Mouse (Mus musculus): Measurements from ENCODE around the gene Asb2. TPM values are rescaled to one million over a fixed set of nuclear protein-coding genes. Genes with fewer than 3 reads are reported as not detected.

Gene Asb2
- 0.73 and 0.77 TPM in 2 replicates for polyA plus RNA-seq (2015; fragmentation: Nextera tagmentation; extraction: Ambion mirVana)

- no peak for ATAC-seq
- H3K9ac ChIP-seq (replicated peaks; ENCODE audit: low read depth, low read length), result no peak within 1 kb of the TSS
These were observed at the start of gene Asb2 for GRCm38 (mm10) chr12:103355746-103356414. Gene Asb2, minus strand, starts transcription at chr12:103356001.

GRCm38 (mm10) chr12:103404131-103404530 is 48.3 kb upstream of the Asb2 start:
- Histone ChIP-seq H3K4me1 (replicated peaks; ENCODE audit: control insufficient read depth, insufficient read depth, low read length) (no peaks in the 10 kb centered on the region), H3K27me3 (replicated peaks; ENCODE audit: control insufficient read depth, insufficient read depth, low read length) (no peaks in the 10 kb centered on the region), H3K4me2 (ENCODE audit: low read length) (no peak overlapping the region), H3K27ac (ENCODE audit: low read length) (no peak overlapping the region), H3K36me3 (ENCODE audit: control insufficient read depth, insufficient read depth) (peaks cover 23% of the 10 kb centered on the region), H3K9me3 (ENCODE audit: control insufficient read depth, low read length) (no peaks in the 10 kb centered on the region), H3K9ac (replicated peaks; ENCODE audit: low read depth, low read length) (no peak overlapping the region), H3K4me3 (replicated peaks; ENCODE audit: low read length) (no peak overlapping the region)
- no peak for ATAC-seq
- WGBS, result 87% methylated on average over 18 of the region's 18 CpGs

More at GRCm38 (mm10) chr12:103355746-103356414, at the start of gene Asb2:
- Histone ChIP-seq H3K27me3 (replicated peaks; ENCODE audit: control insufficient read depth, insufficient read depth, low read length) (no peaks in the 10 kb centered on the region), H3K36me3 (ENCODE audit: control insufficient read depth, insufficient read depth) (no peaks in the 10 kb centered on the region), H3K4me2 (ENCODE audit: low read length) (no peak within 1 kb of the TSS), H3K4me1 (replicated peaks; ENCODE audit: control insufficient read depth, insufficient read depth, low read length) (no peaks in the 10 kb centered on the region), H3K9me3 (ENCODE audit: control insufficient read depth, low read length) (no peaks in the 10 kb centered on the region), H3K27ac (ENCODE audit: low read length) (no peak within 1 kb of the TSS), H3K4me3 (replicated peaks; ENCODE audit: low read length) (no peak within 1 kb of the TSS)
- WGBS, result 80% methylated on average over 14 of the region's 14 CpGs

- Histone ChIP-seq H3K9ac (replicated peaks; ENCODE audit: low read depth, low read length) (no peak overlapping the region), H3K27me3 (replicated peaks; ENCODE audit: control insufficient read depth, insufficient read depth, low read length) (no peaks in the 10 kb centered on the region), H3K4me3 (replicated peaks; ENCODE audit: low read length) (no peak overlapping the region), H3K36me3 (ENCODE audit: control insufficient read depth, insufficient read depth) (no peaks in the 10 kb centered on the region), H3K9me3 (ENCODE audit: control insufficient read depth, low read length) (no peaks in the 10 kb centered on the region), H3K4me2 (ENCODE audit: low read length) (no peak overlapping the region), H3K4me1 (replicated peaks; ENCODE audit: control insufficient read depth, insufficient read depth, low read length) (no peaks in the 10 kb centered on the region), H3K27ac (ENCODE audit: low read length) (no peak overlapping the region)
- WGBS, result 90% methylated on average over 7 of the region's 7 CpGs
- no peak for ATAC-seq
These were observed 41.0 kb upstream of the Asb2 start for GRCm38 (mm10) chr12:103396751-103397150.

GRCm38 (mm10) chr12:103395486-103396275 is 39.9 kb upstream of the Asb2 start:
- H3K9me3 ChIP-seq (ENCODE audit: control insufficient read depth, low read length), result no peaks in the 10 kb centered on the region
- WGBS, result 79% methylated on average over 12 of the region's 12 CpGs
- H3K4me1 ChIP-seq (replicated peaks; ENCODE audit: control insufficient read depth, insufficient read depth, low read length), result no peaks in the 10 kb centered on the region
- H3K27me3 ChIP-seq (replicated peaks; ENCODE audit: control insufficient read depth, insufficient read depth, low read length), result no peaks in the 10 kb centered on the region
- no peak overlapping the region for H3K4me2 ChIP-seq (ENCODE audit: low read length)
- no peaks in the 10 kb centered on the region for H3K36me3 ChIP-seq (ENCODE audit: control insufficient read depth, insufficient read depth)
- H3K27ac ChIP-seq (ENCODE audit: low read length), result no peak overlapping the region
- no peak overlapping the region for H3K9ac ChIP-seq (replicated peaks; ENCODE audit: low read depth, low read length)
- no peak for ATAC-seq
- no peak overlapping the region for H3K4me3 ChIP-seq (replicated peaks; ENCODE audit: low read length)

- peaks cover 11% of the 10 kb centered on the region for H3K4me1 ChIP-seq (replicated peaks; ENCODE audit: control insufficient read depth, insufficient read depth, low read length)
- H3K27me3 ChIP-seq (replicated peaks; ENCODE audit: control insufficient read depth, insufficient read depth, low read length), result no peaks in the 10 kb centered on the region
- H3K27ac ChIP-seq (ENCODE audit: low read length), result no peak overlapping the region
- 87% methylated on average over 6 of the region's 6 CpGs for WGBS
- no peak for ATAC-seq
- no peak overlapping the region for H3K4me2 ChIP-seq (ENCODE audit: low read length)
- no peak overlapping the region for H3K4me3 ChIP-seq (replicated peaks; ENCODE audit: low read length)
- no peak overlapping the region for H3K9ac ChIP-seq (replicated peaks; ENCODE audit: low read depth, low read length)
- no peaks in the 10 kb centered on the region for H3K9me3 ChIP-seq (ENCODE audit: control insufficient read depth, low read length)
- H3K36me3 ChIP-seq (ENCODE audit: control insufficient read depth, insufficient read depth), result no peaks in the 10 kb centered on the region
These were observed 37.7 kb upstream of the Asb2 start for GRCm38 (mm10) chr12:103393528-103393927.

GRCm38 (mm10) chr12:103391098-103391497 is 35.3 kb upstream of the Asb2 start:
- Histone ChIP-seq H3K9ac (replicated peaks; ENCODE audit: low read depth, low read length) (no peak overlapping the region), H3K27ac (ENCODE audit: low read length) (no peak overlapping the region)
- 92% methylated on average over 7 of the region's 7 CpGs for WGBS

GRCm38 (mm10) chr12:103389982-103390381 is 34.2 kb upstream of the Asb2 start:
- Histone ChIP-seq H3K27me3 (replicated peaks; ENCODE audit: control insufficient read depth, insufficient read depth, low read length) (no peaks in the 10 kb centered on the region), H3K36me3 (ENCODE audit: control insufficient read depth, insufficient read depth) (no peaks in the 10 kb centered on the region), H3K4me1 (replicated peaks; ENCODE audit: control insufficient read depth, insufficient read depth, low read length) (peaks cover 11% of the 10 kb centered on the region), H3K4me2 (ENCODE audit: low read length) (no peak overlapping the region), H3K9ac (replicated peaks; ENCODE audit: low read depth, low read length) (no peak overlapping the region), H3K27ac (ENCODE audit: low read length) (no peak overlapping the region), H3K4me3 (replicated peaks; ENCODE audit: low read length) (no peak overlapping the region), H3K9me3 (ENCODE audit: control insufficient read depth, low read length) (no peaks in the 10 kb centered on the region)
- WGBS, result 74% methylated on average over 4 of the region's 4 CpGs
- no peak for ATAC-seq

More at GRCm38 (mm10) chr12:103391098-103391497, 35.3 kb upstream of the Asb2 start:
- ATAC-seq, result no peak
- Histone ChIP-seq H3K36me3 (ENCODE audit: control insufficient read depth, insufficient read depth) (no peaks in the 10 kb centered on the region), H3K9me3 (ENCODE audit: control insufficient read depth, low read length) (no peaks in the 10 kb centered on the region), H3K27me3 (replicated peaks; ENCODE audit: control insufficient read depth, insufficient read depth, low read length) (no peaks in the 10 kb centered on the region), H3K4me3 (replicated peaks; ENCODE audit: low read length) (no peak overlapping the region), H3K4me1 (replicated peaks; ENCODE audit: control insufficient read depth, insufficient read depth, low read length) (peaks cover 11% of the 10 kb centered on the region), H3K4me2 (ENCODE audit: low read length) (no peak overlapping the region)

GRCm38 (mm10) chr12:103389348-103389727 is 33.5 kb upstream of the Asb2 start:
- 39% methylated on average over 2 of the region's 2 CpGs for WGBS
- Histone ChIP-seq H3K4me2 (ENCODE audit: low read length) (peak overlapping the region; percentile 90), H3K36me3 (ENCODE audit: control insufficient read depth, insufficient read depth) (no peaks in the 10 kb centered on the region), H3K9me3 (ENCODE audit: control insufficient read depth, low read length) (no peaks in the 10 kb centered on the region), H3K9ac (replicated peaks; ENCODE audit: low read depth, low read length) (peak overlapping the region; percentile 98), H3K27me3 (replicated peaks; ENCODE audit: control insufficient read depth, insufficient read depth, low read length) (no peaks in the 10 kb centered on the region), H3K4me3 (replicated peaks; ENCODE audit: low read length) (peak overlapping the region; percentile 92), H3K4me1 (replicated peaks; ENCODE audit: control insufficient read depth, insufficient read depth, low read length) (peaks cover 11% of the 10 kb centered on the region), H3K27ac (ENCODE audit: low read length) (no peak overlapping the region)
- no peak for ATAC-seq

- H3K9ac ChIP-seq (replicated peaks; ENCODE audit: low read depth, low read length), result peak within 1 kb of the TSS; percentile 98
- no peaks in the 10 kb centered on the region for H3K9me3 ChIP-seq (ENCODE audit: control insufficient read depth, low read length)
- H3K4me2 ChIP-seq (ENCODE audit: low read length), result peak within 1 kb of the TSS; percentile 90
- WGBS, result 1% methylated on average over 51 of the region's 58 CpGs
- peak; percentile 100 for ATAC-seq
- H3K27me3 ChIP-seq (replicated peaks; ENCODE audit: control insufficient read depth, insufficient read depth, low read length), result no peaks in the 10 kb centered on the region
- H3K4me3 ChIP-seq (replicated peaks; ENCODE audit: low read length), result peak within 1 kb of the TSS; percentile 92
- H3K27ac ChIP-seq (ENCODE audit: low read length), result peak within 1 kb of the TSS; percentile 26; the same call in 1 of the 2 replicates
- H3K4me1 ChIP-seq (replicated peaks; ENCODE audit: control insufficient read depth, insufficient read depth, low read length), result peaks cover 11% of the 10 kb centered on the region
- H3K36me3 ChIP-seq (ENCODE audit: control insufficient read depth, insufficient read depth), result no peaks in the 10 kb centered on the region
These were observed 32.9 kb upstream of the Asb2 start, which contains the start of gene Otub2 for GRCm38 (mm10) chr12:103388505-103389347. Gene Otub2, plus strand, starts transcription at chr12:103388682.
